Mouse (Mus musculus) CH12.LX (cell line): ENCODE results near the gene Hvcn1. TPM values are rescaled to one million over a fixed set of nuclear protein-coding genes. Genes with fewer than 3 reads are reported as not detected.

Experiments used
- DNase-seq: peaks from one replicate; pipeline ENCODE4 v3.0.0-alpha.2; 2013; ENCODE audit errors: extremely low read depth
- H3K27ac ChIP-seq: 2 replicates; pipeline ENCODE4 v1.5.1; 2012; ENCODE audit warnings: low read depth, mild to moderate bottlenecking, control low read depth, moderate library complexity; ENCODE audit not compliant: insufficient read depth
- H3K27me3 ChIP-seq: replicated peaks from 2 replicates; pipeline ENCODE3; 2012; ENCODE audit warnings: inconsistent platforms
- H3K36me3 ChIP-seq, 2 experiments: replicated peaks in 1 of 2; 2 replicates each; pipeline versions ENCODE3 to v1.6.1; 2012; ENCODE audit warnings: inconsistent platforms in 1 of 2, low read length in 1 of 2, mild to moderate bottlenecking in 1 of 2, mixed read lengths in 1 of 2, moderate library complexity in 1 of 2; ENCODE audit not compliant: control insufficient read depth in 1 of 2, insufficient read depth in 1 of 2
- H3K4me1 ChIP-seq, 2 experiments: 2 replicates each; pipeline ENCODE4 v1.6.1; 2012; ENCODE audit warnings: inconsistent platforms in 1 of 2, moderate library complexity in 1 of 2; ENCODE audit not compliant: insufficient read depth in 2 of 2, control insufficient read depth in 1 of 2
- H3K4me2 ChIP-seq: 2 replicates; pipeline ENCODE4 v1.6.1; 2012; ENCODE audit warnings: low read depth, mild to moderate bottlenecking, control low read depth; ENCODE audit not compliant: poor library complexity, insufficient read depth, severe bottlenecking
- H3K4me3 ChIP-seq, 3 experiments: fragments of 150-350 bp in 1 of 3; sonication (generic) in 1 of 3; replicated peaks in 1 of 3; 2 replicates each; pipeline versions ENCODE3 to v1.5.1; 2011 to 2012; ENCODE audit warnings: low read depth in 2 of 3, low read length in 2 of 3, mild to moderate bottlenecking in 2 of 3, moderate library complexity in 2 of 3, control low read depth in 1 of 3, improper control_type of control experiment in 1 of 3, inconsistent platforms in 1 of 3, mixed read lengths in 1 of 3; ENCODE audit not compliant: poor library complexity in 1 of 3
- H3K79me2 ChIP-seq: replicated peaks from 2 replicates; pipeline ENCODE4 v1.6.1; 2012; ENCODE audit warnings: mild to moderate bottlenecking, moderate library complexity; ENCODE audit not compliant: control insufficient read depth, poor library complexity, insufficient read depth, severe bottlenecking; ENCODE audit errors: extremely low read depth
- H3K9ac ChIP-seq: 2 replicates; pipeline ENCODE4 v1.6.1; 2012; ENCODE audit warnings: low read depth, mild to moderate bottlenecking, control low read depth, moderate library complexity; ENCODE audit not compliant: insufficient read depth
- H3K9me3 ChIP-seq: replicated peaks from 2 replicates; pipeline ENCODE3; 2012; ENCODE audit warnings: low read length, inconsistent platforms, mixed read lengths
- BHLHE40 ChIP-seq: IDR thresholded peaks from 2 replicates; pipeline ENCODE4 v1.6.1; 2011; ENCODE audit warnings: mild to moderate bottlenecking, low read depth, low read length, improper control_type of control experiment
- CHD1 ChIP-seq: IDR thresholded peaks from 2 replicates; pipeline ENCODE4 v1.6.1; 2012; ENCODE audit warnings: low read depth, low read length, improper control_type of control experiment, inconsistent platforms
- CHD2 ChIP-seq: IDR thresholded peaks from 2 replicates; pipeline ENCODE4 v1.6.1; 2011; ENCODE audit warnings: low read length, improper control_type of control experiment
- CTCF ChIP-seq, 2 experiments: IDR thresholded peaks in 1 of 2; conservative IDR thresholded peaks in 1 of 2; 2 replicates each; pipeline ENCODE4 v1.5.1; 2011 to 2012; ENCODE audit warnings: low read depth in 2 of 2, low read length in 2 of 2, improper control_type of control experiment in 1 of 2, inconsistent platforms in 1 of 2, mild to moderate bottlenecking in 1 of 2, moderate library complexity in 1 of 2
- E2F4 ChIP-seq: IDR thresholded peaks from 2 replicates; pipeline ENCODE4 v1.6.1; 2011; ENCODE audit warnings: low read depth, low read length, improper control_type of control experiment; ENCODE audit not compliant: insufficient replicate concordance
- ELF1 ChIP-seq: IDR thresholded peaks from 2 replicates; pipeline ENCODE4 v1.6.1; 2014; ENCODE audit warnings: low read depth, mild to moderate bottlenecking, inconsistent platforms, low read length, improper control_type of control experiment
- EP300 ChIP-seq: IDR thresholded peaks from 2 replicates; pipeline ENCODE4 v1.6.1; 2011; ENCODE audit warnings: low read length, improper control_type of control experiment
- ETS1 ChIP-seq: conservative IDR thresholded peaks from 2 replicates; pipeline ENCODE4 v1.6.1; 2012; ENCODE audit warnings: low read depth, mild to moderate bottlenecking, inconsistent platforms, low read length, improper control_type of control experiment, moderate library complexity
- GABPA ChIP-seq: IDR thresholded peaks from 2 replicates; pipeline ENCODE4 v1.6.1; 2012; ENCODE audit warnings: low read depth, low read length, improper control_type of control experiment, inconsistent platforms; ENCODE audit not compliant: insufficient replicate concordance
- HCFC1 ChIP-seq: IDR thresholded peaks from 2 replicates; pipeline ENCODE4 v1.6.1; 2012; ENCODE audit warnings: low read depth, mild to moderate bottlenecking, inconsistent platforms, low read length, improper control_type of control experiment
- IRF4 ChIP-seq: IDR thresholded peaks from 2 replicates; pipeline ENCODE4 v1.6.1; 2014; ENCODE audit warnings: low read depth, mild to moderate bottlenecking, inconsistent platforms, low read length, improper control_type of control experiment
- JUN ChIP-seq: IDR thresholded peaks from 2 replicates; pipeline ENCODE4 v1.6.1; 2011; ENCODE audit warnings: low read depth, mild to moderate bottlenecking, low read length, improper control_type of control experiment, moderate library complexity; ENCODE audit not compliant: insufficient read depth
- JUND ChIP-seq: conservative IDR thresholded peaks from 2 replicates; pipeline ENCODE4 v1.6.1; 2011; ENCODE audit warnings: low read depth, low read length, improper control_type of control experiment
- KAT2A ChIP-seq: IDR thresholded peaks from 2 replicates; pipeline ENCODE4 v1.6.1; 2012; ENCODE audit warnings: low read length, improper control_type of control experiment, inconsistent platforms; ENCODE audit not compliant: insufficient replicate concordance
- MAFK ChIP-seq: IDR thresholded peaks from 2 replicates; pipeline ENCODE4 v1.6.1; 2011; ENCODE audit warnings: low read length, improper control_type of control experiment; ENCODE audit not compliant: insufficient replicate concordance
- MAX ChIP-seq: IDR thresholded peaks from 2 replicates; pipeline ENCODE4 v1.6.1; 2011; ENCODE audit warnings: low read length, improper control_type of control experiment
- MAZ ChIP-seq: IDR thresholded peaks from 2 replicates; pipeline ENCODE4 v1.6.1; 2012; ENCODE audit warnings: low read depth, mild to moderate bottlenecking, inconsistent platforms, low read length, improper control_type of control experiment, moderate library complexity
- MEF2A ChIP-seq: IDR thresholded peaks from 2 replicates; pipeline ENCODE4 v1.6.1; 2014; ENCODE audit warnings: low read depth, mild to moderate bottlenecking, inconsistent platforms, low read length, improper control_type of control experiment, borderline replicate concordance
- MYC ChIP-seq: IDR thresholded peaks from 2 replicates; pipeline ENCODE4 v1.6.1; 2011; ENCODE audit warnings: low read depth, mild to moderate bottlenecking, improper control_type of control experiment, low read length
- NELFE ChIP-seq: IDR thresholded peaks from 2 replicates; pipeline ENCODE4 v1.6.1; 2011; ENCODE audit warnings: low read depth, low read length, improper control_type of control experiment
- NRF1 ChIP-seq: IDR thresholded peaks from 2 replicates; pipeline ENCODE4 v1.6.1; 2014; ENCODE audit warnings: low read depth, mild to moderate bottlenecking, inconsistent platforms, low read length, improper control_type of control experiment, moderate library complexity
- PAX5 ChIP-seq: IDR thresholded peaks from 2 replicates; pipeline ENCODE4 v1.6.1; 2012; ENCODE audit warnings: low read length, inconsistent platforms, mixed read lengths
- POLR2A ChIP-seq: IDR thresholded peaks from 2 replicates; pipeline ENCODE4 v1.6.1; 2011; ENCODE audit warnings: low read depth, mild to moderate bottlenecking, improper control_type of control experiment, low read length
- POLR2AphosphoS2 ChIP-seq: IDR thresholded peaks from 2 replicates; pipeline ENCODE4 v1.6.1; 2011; ENCODE audit warnings: low read depth, low read length, improper control_type of control experiment
- RAD21 ChIP-seq: IDR thresholded peaks from 2 replicates; pipeline ENCODE4 v1.6.1; 2011; ENCODE audit warnings: low read depth, mild to moderate bottlenecking, low read length, improper control_type of control experiment, moderate library complexity
- RCOR1 ChIP-seq: conservative IDR thresholded peaks from 2 replicates; pipeline ENCODE4 v1.6.1; 2012; ENCODE audit warnings: low read depth, mild to moderate bottlenecking, inconsistent platforms, low read length, improper control_type of control experiment
- SIN3A ChIP-seq: IDR thresholded peaks from 2 replicates; pipeline ENCODE4 v1.6.1; 2012; ENCODE audit warnings: low read length, improper control_type of control experiment, inconsistent platforms
- SMC3 ChIP-seq: IDR thresholded peaks from 2 replicates; pipeline ENCODE4 v1.6.1; 2011; ENCODE audit warnings: low read depth, low read length, improper control_type of control experiment
- TBP ChIP-seq: conservative IDR thresholded peaks from 2 replicates; pipeline ENCODE4 v1.6.1; 2011; ENCODE audit warnings: low read depth, low read length, improper control_type of control experiment
- TCF12 ChIP-seq: IDR thresholded peaks from 2 replicates; pipeline ENCODE4 v1.6.1; 2014; ENCODE audit warnings: low read depth, mild to moderate bottlenecking, inconsistent platforms, low read length, improper control_type of control experiment
- UBTF ChIP-seq: IDR thresholded peaks from 2 replicates; pipeline ENCODE4 v1.6.1; 2012; ENCODE audit warnings: low read depth, mild to moderate bottlenecking, inconsistent platforms, low read length, improper control_type of control experiment, moderate library complexity
- USF1 ChIP-seq: IDR thresholded peaks from 2 replicates; pipeline ENCODE4 v1.6.1; 2014; ENCODE audit warnings: low read depth, mild to moderate bottlenecking, inconsistent platforms, low read length, improper control_type of control experiment
- USF2 ChIP-seq: conservative IDR thresholded peaks from 2 replicates; pipeline ENCODE4 v1.6.1; 2011; ENCODE audit warnings: low read depth, low read length, improper control_type of control experiment
- ZC3H11A ChIP-seq: IDR thresholded peaks from 2 replicates; pipeline ENCODE4 v1.6.1; 2012; ENCODE audit warnings: low read depth, mild to moderate bottlenecking, inconsistent platforms, low read length, improper control_type of control experiment
- ZKSCAN1 ChIP-seq: IDR thresholded peaks from 2 replicates; pipeline ENCODE4 v1.6.1; 2012; ENCODE audit warnings: low read depth, inconsistent platforms, low read length, improper control_type of control experiment, borderline replicate concordance
- ZMIZ1 ChIP-seq: IDR thresholded peaks from 2 replicates; pipeline ENCODE4 v1.6.1; 2012; ENCODE audit warnings: low read depth, mild to moderate bottlenecking, inconsistent platforms, low read length, improper control_type of control experiment
- ZNF384 ChIP-seq: IDR thresholded peaks from 2 replicates; pipeline ENCODE4 v1.6.1; 2012; ENCODE audit warnings: low read depth, low read length, improper control_type of control experiment, inconsistent platforms
- dilution Hi-C: fragments of 300-500 bp; cut with MboI; formaldehyde crosslinking; loops from 2 replicates; pipeline ENCODE4 v1.14.3; 2020; ENCODE audit warnings: low sequenced_read_pairs; ENCODE audit not compliant: extremely low pct_unique_long_range_greater_than_20kb, extremely low pct_ligation_motif_present
- in situ Hi-C: fragments of 300-500 bp; cut with MboI; formaldehyde crosslinking; loops from 3 replicates; pipeline ENCODE4 v1.14.3; 2019; ENCODE audit warnings: low sequenced_read_pairs, low pct_ligation_motif_present, low pct_unique_long_range_greater_than_20kb, mixed read lengths
- polyA plus RNA-seq: library from polyadenylated mRNA; unstranded; fragments of >175 nt; gene quantifications from 2 replicates; pipeline ENCODE4 v1.2.1, GENCODE M21; 2012; ENCODE audit warnings: low read depth; ENCODE audit not compliant: insufficient read length
- total RNA-seq, 2 experiments: library from RNA; depleted of rRNA; stranded (reverse); fragments of 300-350 nt in 1 of 2; fragments of >200 nt in 1 of 2; gene quantifications; 2 replicates each; pipeline ENCODE4 v1.2.3; 2012 to 2014

Hvcn1 gene
- total and polyA plus RNA-seq, 3 experiments, result 143 to 159 (median 156) TPM

GRCm38 (mm10) chr5:122267899-122268298 is 61.3 kb downstream of the Hvcn1 start:
- Histone ChIP-seq H3K27me3 (no peaks in the 10 kb centered on the region), H3K4me2 (no peak overlapping the region), H3K4me1 (peaks cover 2 to 23% of the 10 kb centered on the region in 2 experiments; a peak in 2 of 4 replicates), H3K9ac (no peak overlapping the region), H3K79me2 (no peaks in the 10 kb centered on the region), H3K4me3 (no peak overlapping the region), H3K9me3 (no peaks in the 10 kb centered on the region), H3K36me3 (no peaks in the 10 kb centered on the region), H3K27ac (no peak overlapping the region)
- in situ Hi-C loops, result loop anchor here (25.0 kb wide), 1 partner anchor 131 kb away; the partner anchor contains the start of gene Ccdc63
- TF ChIP-seq POLR2AphosphoS2 (no peak), CHD2 (no peak), HCFC1 (no peak), IRF4 (0 out of 2 replicates have a peak, but pooled peaks have one; percentile 22), KAT2A (no peak), MYC (no peak), CHD1 (no peak), CTCF (conservative IDR thresholded peaks at IDR 0.05 in 1 of 2, IDR thresholded peaks at IDR 0.05 in 1 of 2; ENCODE audit: low read depth in 2 of 2, low read length in 2 of 2) (peak; percentile 53 to 95), ZKSCAN1 (no peak), POLR2A (no peak), EP300 (no peak), SIN3A (no peak), ZC3H11A (peak; percentile 71), TCF12 (no peak), SMC3 (peak; percentile 89), UBTF (no peak), TBP (no peak), ZMIZ1 (no peak), NRF1 (no peak), BHLHE40 (no peak), MAZ (no peak), NELFE (no peak), USF1 (no peak), MAFK (no peak), E2F4 (no peak), ETS1 (no peak), PAX5 (no peak), ZNF384 (peak; percentile 97), USF2 (no peak), ELF1 (no peak), RAD21 (peak; percentile 93), GABPA (no peak), RCOR1 (no peak), MEF2A (no peak), JUND (peak; percentile 23; the same call in 1 of the 2 replicates), JUN (no peak), MAX (no peak)
- DNase-seq, result peak; percentile 74
- dilution Hi-C loops, result no loop called here
